Mouse (Mus musculus): ENCODE data around the gene Plcl1. TPM values are rescaled to one million over a fixed set of nuclear protein-coding genes. Genes with fewer than 3 reads are reported as not detected.

Plcl1 gene
- polyA plus RNA-seq, 1 experiment: 1.00 TPM

- peak in 1 of 3 experiments; percentile 5 for TF ChIP-seq MYOG (IDR thresholded peaks at IDR 0.05; ENCODE audit: control insufficient read depth in 1 of 3, insufficient read depth in 1 of 3, insufficient read length in 2 of 3, low read depth in 2 of 3)
- TF ChIP-seq REST (IDR thresholded peaks at IDR 0.05; ENCODE audit: insufficient read depth, insufficient read length): no peak
- no peak for TF ChIP-seq MYOD1 (IDR thresholded peaks at IDR 0.05; ENCODE audit: control insufficient read depth in 1 of 3, insufficient read length in 2 of 3, low read depth in 2 of 3)
- Histone ChIP-seq H3K36me3 (ENCODE audit: control insufficient read depth, insufficient read depth) (no peaks in the 10 kb centered on the region), H3K27me3 (ENCODE audit: control insufficient read depth, insufficient read depth, insufficient read length) (no peaks in the 10 kb centered on the region), H3K4me2 (ENCODE audit: low read depth) (peak overlapping the region; percentile 16), H3ac (ENCODE audit: control insufficient read depth, insufficient read length) (no peak overlapping the region), H3K79me2 (ENCODE audit: control insufficient read depth, insufficient read depth) (no peaks in the 10 kb centered on the region), H3K4me3 (no peak overlapping the region)
Observed at GRCm38 (mm10) chr1:55489355-55489754, 83.6 kb downstream of the Plcl1 start.

- TF ChIP-seq REST (IDR thresholded peaks at IDR 0.05; ENCODE audit: insufficient read depth, insufficient read length): no peak
- no peaks in the 10 kb centered on the region for H3K79me2 ChIP-seq (ENCODE audit: control insufficient read depth, insufficient read depth)
- no peak overlapping the region for H3K4me3 ChIP-seq
- no peak overlapping the region for H3ac ChIP-seq (ENCODE audit: control insufficient read depth, insufficient read length)
- H3K36me3 ChIP-seq (ENCODE audit: control insufficient read depth, insufficient read depth): no peaks in the 10 kb centered on the region
- no peaks in the 10 kb centered on the region for H3K27me3 ChIP-seq (ENCODE audit: control insufficient read depth, insufficient read depth, insufficient read length)
- H3K4me2 ChIP-seq (ENCODE audit: low read depth): no peak overlapping the region
Observed at GRCm38 (mm10) chr1:55499872-55500271, 94.2 kb downstream of the Plcl1 start.

- Histone ChIP-seq H3ac (ENCODE audit: control insufficient read depth, insufficient read length) (no peak overlapping the region), H3K79me2 (ENCODE audit: control insufficient read depth, insufficient read depth) (no peaks in the 10 kb centered on the region), H3K36me3 (ENCODE audit: control insufficient read depth, insufficient read depth) (no peaks in the 10 kb centered on the region), H3K4me2 (ENCODE audit: low read depth) (no peak overlapping the region), H3K4me3 (no peak overlapping the region), H3K27me3 (ENCODE audit: control insufficient read depth, insufficient read depth, insufficient read length) (no peaks in the 10 kb centered on the region)
- no peak for TF ChIP-seq MYOG (IDR thresholded peaks at IDR 0.05; ENCODE audit: control insufficient read depth in 1 of 3, insufficient read depth in 1 of 3, insufficient read length in 2 of 3, low read depth in 2 of 3)
- TF ChIP-seq REST (IDR thresholded peaks at IDR 0.05; ENCODE audit: insufficient read depth, insufficient read length): no peak
- no peak for TF ChIP-seq E2F4 (IDR thresholded peaks at IDR 0.05; ENCODE audit: insufficient read depth)
- no peak for TF ChIP-seq USF1 (IDR thresholded peaks at IDR 0.05; ENCODE audit: low read depth)
Observed at GRCm38 (mm10) chr1:55500981-55501682, 95.4 kb downstream of the Plcl1 start.

- H3K4me2 ChIP-seq (ENCODE audit: low read depth): no peak overlapping the region
Observed at GRCm38 (mm10) chr1:55505811-55506210, 100.1 kb downstream of the Plcl1 start.

GRCm38 (mm10) chr1:55507061-55507460 is 101.3 kb downstream of the Plcl1 start:
- Histone ChIP-seq H3K4me2 (ENCODE audit: low read depth) (no peak overlapping the region), H3K27me3 (ENCODE audit: control insufficient read depth, insufficient read depth, insufficient read length) (no peaks in the 10 kb centered on the region), H3K79me2 (ENCODE audit: control insufficient read depth, insufficient read depth) (no peaks in the 10 kb centered on the region), H3ac (ENCODE audit: control insufficient read depth, insufficient read length) (no peak overlapping the region), H3K36me3 (ENCODE audit: control insufficient read depth, insufficient read depth) (no peaks in the 10 kb centered on the region), H3K4me3 (no peak overlapping the region)
- TF ChIP-seq E2F4 (IDR thresholded peaks at IDR 0.05; ENCODE audit: insufficient read depth) (no peak), REST (IDR thresholded peaks at IDR 0.05; ENCODE audit: insufficient read depth, insufficient read length) (no peak), POLR2AphosphoS2 (IDR thresholded peaks at IDR 0.05; ENCODE audit: insufficient read length, low read depth) (no peak), TCF3 (IDR thresholded peaks at IDR 0.05; ENCODE audit: insufficient read length, low read depth) (no peak), MYOD1 (IDR thresholded peaks at IDR 0.05; ENCODE audit: control insufficient read depth in 1 of 3, insufficient read length in 2 of 3, low read depth in 2 of 3) (no peak), USF1 (IDR thresholded peaks at IDR 0.05; ENCODE audit: low read depth) (no peak), POLR2A (IDR thresholded peaks at IDR 0.05; ENCODE audit: insufficient read length, low read depth) (no peak), SRF (IDR thresholded peaks at IDR 0.05; ENCODE audit: control insufficient read depth, insufficient read length, low read depth) (no peak), CEBPB (IDR thresholded peaks at IDR 0.05; ENCODE audit: insufficient read depth, poor library complexity, severe bottlenecking) (no peak), MAX (IDR thresholded peaks at IDR 0.05; ENCODE audit: low read depth) (no peak), MYOG (IDR thresholded peaks at IDR 0.05; ENCODE audit: control insufficient read depth in 1 of 3, insufficient read depth in 1 of 3, insufficient read length in 2 of 3, low read depth in 2 of 3) (no peak), TCF12 (IDR thresholded peaks at IDR 0.05; ENCODE audit: insufficient read depth, poor library complexity, severe bottlenecking) (no peak)

More at GRCm38 (mm10) chr1:55505811-55506210, 100.1 kb downstream of the Plcl1 start:
- Histone ChIP-seq H3K36me3 (ENCODE audit: control insufficient read depth, insufficient read depth) (no peaks in the 10 kb centered on the region), H3ac (ENCODE audit: control insufficient read depth, insufficient read length) (no peak overlapping the region), H3K27me3 (ENCODE audit: control insufficient read depth, insufficient read depth, insufficient read length) (no peaks in the 10 kb centered on the region), H3K4me3 (no peak overlapping the region), H3K79me2 (ENCODE audit: control insufficient read depth, insufficient read depth) (no peaks in the 10 kb centered on the region)
- TF ChIP-seq USF1 (IDR thresholded peaks at IDR 0.05; ENCODE audit: low read depth) (no peak), POLR2AphosphoS2 (IDR thresholded peaks at IDR 0.05; ENCODE audit: insufficient read length, low read depth) (no peak), TCF3 (IDR thresholded peaks at IDR 0.05; ENCODE audit: insufficient read length, low read depth) (no peak), CEBPB (IDR thresholded peaks at IDR 0.05; ENCODE audit: insufficient read depth, poor library complexity, severe bottlenecking) (no peak), REST (IDR thresholded peaks at IDR 0.05; ENCODE audit: insufficient read depth, insufficient read length) (no peak), MYOG (IDR thresholded peaks at IDR 0.05; ENCODE audit: control insufficient read depth in 1 of 3, insufficient read depth in 1 of 3, insufficient read length in 2 of 3, low read depth in 2 of 3) (no peak), TCF12 (IDR thresholded peaks at IDR 0.05; ENCODE audit: insufficient read depth, poor library complexity, severe bottlenecking) (no peak), MYOD1 (IDR thresholded peaks at IDR 0.05; ENCODE audit: control insufficient read depth in 1 of 3, insufficient read length in 2 of 3, low read depth in 2 of 3) (no peak), SRF (IDR thresholded peaks at IDR 0.05; ENCODE audit: control insufficient read depth, insufficient read length, low read depth) (no peak)
